Mouse (Mus musculus): Measurements from ENCODE around the gene Sct. TPM values are rescaled to one million over a fixed set of nuclear protein-coding genes. Genes with fewer than 3 reads are reported as not detected.
"Not testable (repeated sequence)": the region's sequence is repeated elsewhere in the genome, so short reads cannot be mapped to it uniquely, and the experiment has no call there.

Sct gene
- polyA plus RNA-seq, 1 experiment = not detected

DNA sequence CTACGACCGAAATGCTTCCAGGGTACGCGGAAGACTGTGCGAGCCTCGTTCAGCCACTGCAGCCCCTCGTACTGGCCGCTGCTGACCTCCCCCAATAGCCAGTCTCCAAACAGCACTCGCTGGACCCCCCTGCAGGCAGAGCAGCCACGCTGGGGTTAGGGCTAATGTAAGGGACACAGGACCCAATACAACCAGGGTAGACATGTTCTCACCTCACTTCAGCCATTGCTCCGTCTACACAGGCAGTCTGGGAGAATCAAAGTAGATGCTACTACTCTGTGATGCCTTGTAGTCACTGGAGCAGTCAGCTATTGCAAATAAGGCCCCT lies 13.6 kb downstream of the Sct start:
- peak overlapping the region; percentile 57 for H3K27ac ChIP-seq (ENCODE audit: control insufficient read depth, insufficient read depth, low read depth, low read length, poor library complexity)
- TF ChIP-seq CTCF (IDR thresholded peaks at IDR 0.05; ENCODE audit: control insufficient read depth, insufficient read depth, low read length) (no peak; the same call in 1 of the 2 replicates), POLR2A (IDR thresholded peaks at IDR 0.05; ENCODE audit: borderline replicate concordance, control insufficient read depth, low read depth, low read length) (no peak)
- H3K4me3 ChIP-seq (replicated peaks; ENCODE audit: control insufficient read depth, low read depth, low read length) = peak overlapping the region; percentile 81
- peaks cover 6% of the 10 kb centered on the region for H3K4me1 ChIP-seq (ENCODE audit: control insufficient read depth, insufficient read depth, low read length)
- 23% methylated on average over 11 of the region's 11 CpGs for WGBS

- peaks cover 6% of the 10 kb centered on the region for H3K4me1 ChIP-seq (ENCODE audit: control insufficient read depth, insufficient read depth, low read length)
- peak overlapping the region; percentile 81 for H3K4me3 ChIP-seq (replicated peaks; ENCODE audit: control insufficient read depth, low read depth, low read length)
- TF ChIP-seq CTCF (IDR thresholded peaks at IDR 0.05; ENCODE audit: control insufficient read depth, insufficient read depth, low read length) (peak; percentile 79), POLR2A (IDR thresholded peaks at IDR 0.05; ENCODE audit: borderline replicate concordance, control insufficient read depth, low read depth, low read length) (no peak; the same call in 1 of the 2 replicates)
- WGBS = 3% methylated on average over 12 of the region's 12 CpGs
- peak overlapping the region; percentile 57 for H3K27ac ChIP-seq (ENCODE audit: control insufficient read depth, insufficient read depth, low read depth, low read length, poor library complexity)
Observed at GRCm38 (mm10) chr7:141264761-141265410, 14.0 kb downstream of the Sct start.

GRCm38 (mm10) chr7:141264041-141264700 lies 14.8 kb downstream of the Sct start:
- TF ChIP-seq POLR2A (IDR thresholded peaks at IDR 0.05; ENCODE audit: borderline replicate concordance, control insufficient read depth, low read depth, low read length) (no peak), CTCF (IDR thresholded peaks at IDR 0.05; ENCODE audit: control insufficient read depth, insufficient read depth, low read length) (no peak)
- WGBS = 80% methylated on average over 11 of the region's 11 CpGs
- Histone ChIP-seq H3K4me1 (ENCODE audit: control insufficient read depth, insufficient read depth, low read length) (peaks cover 5% of the 10 kb centered on the region), H3K27ac (ENCODE audit: control insufficient read depth, insufficient read depth, low read depth, low read length, poor library complexity) (no peak overlapping the region), H3K4me3 (replicated peaks; ENCODE audit: control insufficient read depth, low read depth, low read length) (peak overlapping the region; percentile 81)

DNA sequence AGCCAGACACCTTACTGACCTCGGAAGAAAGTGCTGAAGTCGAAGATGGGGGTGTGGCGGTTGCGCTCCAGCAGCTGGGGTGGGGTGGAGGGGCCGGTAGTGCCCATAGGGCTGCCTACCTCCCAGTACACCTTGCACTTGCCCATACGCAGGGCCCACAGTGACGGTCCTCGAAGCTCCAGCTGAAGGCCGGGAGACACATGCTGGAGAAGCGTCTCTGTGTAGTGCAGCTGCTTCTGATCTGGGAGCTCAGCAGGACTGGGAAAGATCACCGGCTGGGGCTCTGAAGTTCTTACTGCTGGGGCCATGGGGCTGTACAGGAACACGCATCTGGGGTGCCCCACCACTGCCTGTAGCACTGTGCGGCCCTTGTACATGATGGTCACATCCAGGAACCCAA lies 15.3 kb downstream of the Sct start:
- Histone ChIP-seq H3K27ac (ENCODE audit: control insufficient read depth, insufficient read depth, low read depth, low read length, poor library complexity) (no peak overlapping the region; the same call in 1 of the 2 replicates), H3K4me1 (ENCODE audit: control insufficient read depth, insufficient read depth, low read length) (peaks cover 4% of the 10 kb centered on the region), H3K4me3 (replicated peaks; ENCODE audit: control insufficient read depth, low read depth, low read length) (no peak overlapping the region)
- TF ChIP-seq CTCF (IDR thresholded peaks at IDR 0.05; ENCODE audit: control insufficient read depth, insufficient read depth, low read length) (no peak), POLR2A (IDR thresholded peaks at IDR 0.05; ENCODE audit: borderline replicate concordance, control insufficient read depth, low read depth, low read length) (no peak)
- 92% methylated on average over 13 of the region's 13 CpGs for WGBS

DNA sequence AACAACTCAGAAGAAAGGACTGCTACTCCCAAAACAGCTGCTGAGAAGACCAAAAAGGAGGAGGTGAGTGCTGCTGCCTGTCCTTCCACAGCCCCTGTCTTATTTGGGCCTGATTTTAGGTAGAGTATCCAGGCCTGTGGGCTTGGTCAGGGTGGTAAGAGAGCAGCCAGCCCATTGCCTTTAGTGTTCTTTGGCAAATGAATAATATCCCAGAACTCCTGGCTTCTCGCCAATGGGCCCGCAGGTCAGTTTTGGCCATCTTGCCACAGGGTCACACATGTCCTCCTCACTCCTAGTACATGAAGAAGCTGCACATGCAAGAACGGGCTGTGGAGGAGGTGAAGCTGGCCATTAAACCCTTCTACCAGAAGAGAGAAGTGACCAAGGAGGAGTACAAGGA lies 17.5 kb downstream of the Sct start:
- H3K27ac ChIP-seq (ENCODE audit: control insufficient read depth, insufficient read depth, low read depth, low read length, poor library complexity) = no peak overlapping the region
- 90% methylated on average over 3 of the region's 3 CpGs for WGBS
- peaks cover 2% of the 10 kb centered on the region for H3K4me1 ChIP-seq (ENCODE audit: control insufficient read depth, insufficient read depth, low read length)
- no peak overlapping the region for H3K4me3 ChIP-seq (replicated peaks; ENCODE audit: control insufficient read depth, low read depth, low read length)
- TF ChIP-seq CTCF (IDR thresholded peaks at IDR 0.05; ENCODE audit: control insufficient read depth, insufficient read depth, low read length) = no peak
- no peak for TF ChIP-seq POLR2A (IDR thresholded peaks at IDR 0.05; ENCODE audit: borderline replicate concordance, control insufficient read depth, low read depth, low read length)

- no peak for TF ChIP-seq CTCF (IDR thresholded peaks at IDR 0.05; ENCODE audit: control insufficient read depth, insufficient read depth, low read length)
- no peak for TF ChIP-seq POLR2A (IDR thresholded peaks at IDR 0.05; ENCODE audit: borderline replicate concordance, control insufficient read depth, low read depth, low read length)
- no peak overlapping the region for H3K4me3 ChIP-seq (replicated peaks; ENCODE audit: control insufficient read depth, low read depth, low read length)
- 78% methylated on average over 10 of the region's 10 CpGs for WGBS
- no peaks in the 10 kb centered on the region for H3K4me1 ChIP-seq (ENCODE audit: control insufficient read depth, insufficient read depth, low read length)
- no peak overlapping the region for H3K27ac ChIP-seq (ENCODE audit: control insufficient read depth, insufficient read depth, low read depth, low read length, poor library complexity)
Observed at GRCm38 (mm10) chr7:141256159-141256558, 22.8 kb downstream of the Sct start.

DNA sequence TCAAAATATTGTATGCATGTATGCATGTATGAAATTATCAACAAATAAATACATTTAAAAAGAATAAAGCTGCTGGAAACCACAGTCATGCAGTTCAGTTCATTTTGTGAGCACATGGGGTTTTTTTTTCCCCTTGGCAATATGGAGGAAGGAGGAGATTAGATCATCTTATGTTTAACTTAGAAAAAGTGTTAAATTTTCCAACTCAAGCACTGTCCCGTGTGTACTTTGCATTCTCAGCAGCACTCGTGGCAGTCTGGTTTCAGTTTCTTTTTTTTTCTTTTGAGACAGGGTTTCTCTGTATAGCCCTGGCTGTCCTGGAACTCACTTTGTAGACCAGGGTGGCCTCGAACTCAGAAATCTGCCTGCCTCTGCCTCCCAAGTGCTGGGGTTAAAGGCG lies 28.4 kb downstream of the Sct start:
- not testable (repeated sequence) for H3K27ac ChIP-seq (ENCODE audit: control insufficient read depth, insufficient read depth, low read depth, low read length, poor library complexity); H3K4me1 ChIP-seq (ENCODE audit: control insufficient read depth, insufficient read depth, low read length); H3K4me3 ChIP-seq (replicated peaks; ENCODE audit: control insufficient read depth, low read depth, low read length)
- WGBS = 84% methylated on average over 4 of the region's 4 CpGs

DNA sequence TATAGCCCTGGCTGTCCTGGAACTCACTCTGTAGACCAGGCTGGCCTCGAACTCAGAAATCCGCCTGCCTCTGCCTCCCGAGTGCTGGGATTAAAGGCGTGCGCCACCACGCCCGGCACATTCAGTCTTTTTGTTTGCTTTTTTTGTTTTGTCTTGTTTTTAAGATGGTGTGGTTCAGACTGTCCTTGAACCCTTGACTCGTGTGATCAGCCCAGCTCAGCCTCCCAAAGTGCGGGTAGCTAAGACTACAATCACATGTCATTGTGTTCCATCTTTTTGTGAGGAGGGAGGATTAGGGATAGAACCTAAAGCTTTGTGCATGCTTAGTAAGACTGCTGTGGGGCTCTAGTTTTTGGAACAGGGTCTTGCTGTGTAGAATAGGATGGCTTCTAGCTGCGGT lies 47.4 kb downstream of the Sct start:
- peaks cover 3% of the 10 kb centered on the region; the same call in 1 of the 2 replicates for H3K4me1 ChIP-seq (ENCODE audit: control insufficient read depth, insufficient read depth, low read length)
- H3K27ac ChIP-seq (ENCODE audit: control insufficient read depth, insufficient read depth, low read depth, low read length, poor library complexity) = no peak overlapping the region
- H3K4me3 ChIP-seq (replicated peaks; ENCODE audit: control insufficient read depth, low read depth, low read length) = no peak overlapping the region
- 96% methylated on average over 10 of the region's 10 CpGs for WGBS
- no peak for TF ChIP-seq POLR2A (IDR thresholded peaks at IDR 0.05; ENCODE audit: borderline replicate concordance, control insufficient read depth, low read depth, low read length)
- no peak for TF ChIP-seq CTCF (IDR thresholded peaks at IDR 0.05; ENCODE audit: control insufficient read depth, insufficient read depth, low read length)

Data from bone marrow, adult 2 months (tissue).